Mouse (Mus musculus) ES-E14 (cell line): ENCODE results near the gene Kcnq5. TPM values are rescaled to one million over a fixed set of nuclear protein-coding genes. Genes with fewer than 3 reads are reported as not detected.

Experiments used
- DNase-seq: peaks from one replicate; pipeline ENCODE4 v3.0.0-alpha.2; 2013; ENCODE audit warnings: low read depth, low spot score
- H3K27ac ChIP-seq: 2 replicates; pipeline ENCODE4 v1.5.1; 2012; ENCODE audit warnings: low read depth, mild to moderate bottlenecking, low read length, moderate library complexity, mixed read lengths; ENCODE audit not compliant: poor library complexity, insufficient read depth, severe bottlenecking
- H3K36me3 ChIP-seq: 2 replicates; pipeline ENCODE4 v1.6.1; 2012; ENCODE audit warnings: mild to moderate bottlenecking, low read length, moderate library complexity, mixed read lengths; ENCODE audit not compliant: control insufficient read depth, poor library complexity, insufficient read depth, severe bottlenecking
- H3K4me1 ChIP-seq, 2 experiments: fragments of 150-350 bp in 1 of 2; sonication (generic) in 1 of 2; 2 replicates each; pipeline ENCODE4 v1.6.1; 2012; ENCODE audit warnings: low read length in 2 of 2, mild to moderate bottlenecking in 1 of 2, mixed read lengths in 1 of 2; ENCODE audit not compliant: control insufficient read depth in 2 of 2, insufficient read depth in 2 of 2, poor library complexity in 1 of 2
- H3K4me3 ChIP-seq, 2 experiments: fragments of 150-350 bp in 1 of 2; sonication (generic) in 1 of 2; 2 replicates each; pipeline ENCODE4 v1.5.1; 2012; ENCODE audit warnings: low read length in 2 of 2, low read depth in 1 of 2, mild to moderate bottlenecking in 1 of 2, mixed read lengths in 1 of 2; ENCODE audit not compliant: insufficient read depth in 1 of 2, poor library complexity in 1 of 2, severe bottlenecking in 1 of 2
- H3K9ac ChIP-seq: 2 replicates; pipeline ENCODE4 v1.6.1; 2012; ENCODE audit warnings: low read depth, mild to moderate bottlenecking, low read length, mixed read lengths; ENCODE audit not compliant: poor library complexity, insufficient read depth, severe bottlenecking
- H3K9me3 ChIP-seq: fragments of 150-350 bp; sonication (generic); 2 replicates; pipeline ENCODE4 v1.6.1; 2012; ENCODE audit warnings: low read depth, mild to moderate bottlenecking, low read length; ENCODE audit not compliant: control insufficient read depth, insufficient read depth
- CHD2 ChIP-seq: IDR thresholded peaks from 2 replicates; pipeline ENCODE4 v1.6.1; 2014; ENCODE audit warnings: mild to moderate bottlenecking, low read depth, low read length, inconsistent platforms
- HCFC1 ChIP-seq: IDR thresholded peaks from 2 replicates; pipeline ENCODE4 v1.6.1; 2012; ENCODE audit warnings: low read length, inconsistent platforms, borderline replicate concordance; ENCODE audit not compliant: insufficient read depth
- MAFK ChIP-seq: IDR thresholded peaks from 2 replicates; pipeline ENCODE4 v1.6.1; 2014; ENCODE audit warnings: mild to moderate bottlenecking, low read depth, low read length, inconsistent platforms; ENCODE audit not compliant: insufficient read depth
- ZC3H11A ChIP-seq: IDR thresholded peaks from 2 replicates; pipeline ENCODE4 v1.6.1; 2012; ENCODE audit warnings: low read depth, mild to moderate bottlenecking, inconsistent platforms, low read length, borderline replicate concordance
- ZNF384 ChIP-seq: IDR thresholded peaks from 2 replicates; pipeline ENCODE4 v1.6.1; 2012; ENCODE audit warnings: low read depth, low read length, inconsistent platforms
- in situ Hi-C, 2 experiments: fragments of 600-800 bp; cut with MboI; formaldehyde crosslinking; loops; one replicate each; pipeline ENCODE4 v1.15.1; 2025; ENCODE audit warnings: low sequenced_read_pairs in 2 of 2, inconsistent platforms in 1 of 2; ENCODE audit not compliant: unreplicated experiment in 2 of 2
- total RNA-seq: library from RNA; depleted of rRNA; stranded (reverse); fragments of 300-350 nt; gene quantifications from 2 replicates; pipeline ENCODE4 v1.2.3, GENCODE M21; 2012

Gene Kcnq5
- total RNA-seq, 1 experiment, result 0.45 TPM

GRCm38 (mm10) chr1:21684444-21684843, 277.3 kb downstream of the Kcnq5 start:
- Histone ChIP-seq H3K27ac (no peak overlapping the region), H3K4me1 (no peaks in the 10 kb centered on the region), H3K36me3 (no peaks in the 10 kb centered on the region), H3K9me3 (no peaks in the 10 kb centered on the region), H3K9ac (no peak overlapping the region), H3K4me3 (no peak overlapping the region)
- TF ChIP-seq ZC3H11A, result no peak
- TF ChIP-seq MAFK, result no peak
- TF ChIP-seq ZNF384, result no peak
- TF ChIP-seq CHD2, result no peak
- DNase-seq, result no peak
- in situ Hi-C loops, result no loop called here

GRCm38 (mm10) chr1:21676805-21677204, 284.9 kb downstream of the Kcnq5 start:
- Histone ChIP-seq H3K36me3 (no peaks in the 10 kb centered on the region), H3K27ac (no peak overlapping the region), H3K9ac (no peak overlapping the region), H3K4me3 (no peak overlapping the region), H3K9me3 (no peaks in the 10 kb centered on the region), H3K4me1 (no peaks in the 10 kb centered on the region)
- DNase-seq, result no peak
- in situ Hi-C loops, result no loop called here
- TF ChIP-seq MAFK (no peak), HCFC1 (no peak), ZC3H11A (no peak), ZNF384 (no peak)

GRCm38 (mm10) chr1:21660840-21661239, 300.9 kb downstream of the Kcnq5 start:
- no peak for TF ChIP-seq ZC3H11A
- no peak for TF ChIP-seq HCFC1
- TF ChIP-seq CHD2, result no peak
- no peak for TF ChIP-seq MAFK
- no peak for TF ChIP-seq ZNF384
- in situ Hi-C loops, result no loop called here
- H3K9me3 ChIP-seq, result no peaks in the 10 kb centered on the region
- DNase-seq, result no peak
- H3K4me3 ChIP-seq, result no peak overlapping the region
- H3K36me3 ChIP-seq, result no peaks in the 10 kb centered on the region
- no peak overlapping the region for H3K9ac ChIP-seq
- H3K27ac ChIP-seq, result no peak overlapping the region
- H3K4me1 ChIP-seq, result no peaks in the 10 kb centered on the region

GRCm38 (mm10) chr1:21650820-21651219, 310.9 kb downstream of the Kcnq5 start:
- no peak for TF ChIP-seq CHD2
- no peak for TF ChIP-seq HCFC1
- no peak for TF ChIP-seq ZNF384
- no peak for TF ChIP-seq ZC3H11A
- no peak for TF ChIP-seq MAFK

GRCm38 (mm10) chr1:21635406-21635805, 326.3 kb downstream of the Kcnq5 start:
- in situ Hi-C loops, result no loop called here
- Histone ChIP-seq H3K27ac (no peak overlapping the region), H3K9ac (no peak overlapping the region), H3K4me3 (no peak overlapping the region), H3K4me1 (no peaks in the 10 kb centered on the region), H3K9me3 (no peaks in the 10 kb centered on the region), H3K36me3 (no peaks in the 10 kb centered on the region)
- DNase-seq, result no peak
- TF ChIP-seq MAFK (no peak), ZC3H11A (no peak), HCFC1 (no peak), CHD2 (no peak), ZNF384 (no peak)

More at GRCm38 (mm10) chr1:21650820-21651219, 310.9 kb downstream of the Kcnq5 start:
- no peaks in the 10 kb centered on the region for H3K4me1 ChIP-seq
- no peak overlapping the region for H3K4me3 ChIP-seq
- H3K36me3 ChIP-seq, result no peaks in the 10 kb centered on the region
- no peaks in the 10 kb centered on the region for H3K9me3 ChIP-seq
- no peak overlapping the region for H3K9ac ChIP-seq
- DNase-seq, result no peak
- in situ Hi-C loops, result no loop called here
- no peak overlapping the region for H3K27ac ChIP-seq
